Mouse (Mus musculus): ENCODE results near the gene Grm5.

The Grm5 gene

GRCm38 (mm10) chr7:87583868-87584267, at the start of gene Grm5:
Gene Grm5, plus strand, starts transcription at chr7:87584168.
- no peak for DNase-seq (ENCODE audit: low spot score)

- no peak for DNase-seq (ENCODE audit: low spot score)
These were observed 44.9 kb upstream of the Grm5 start for GRCm38 (mm10) chr7:87539031-87539430.

GRCm38 (mm10) chr7:87565300-87565699, 18.7 kb upstream of the Grm5 start:
- DNase-seq (ENCODE audit: low spot score) = no peak

- DNase-seq (ENCODE audit: low spot score) = no peak
These were observed 17.5 kb upstream of the Grm5 start for GRCm38 (mm10) chr7:87566476-87566875.

GRCm38 (mm10) chr7:87584281-87584701, 323 bp downstream of the Grm5 start:
- no peak for DNase-seq (ENCODE audit: low spot score)

- no peak for DNase-seq (ENCODE audit: low spot score)
These were observed 2.4 kb downstream of the Grm5 start for GRCm38 (mm10) chr7:87586271-87586937.

GRCm38 (mm10) chr7:87587976-87588375, 4.0 kb downstream of the Grm5 start:
- no peak for DNase-seq (ENCODE audit: low spot score)

GRCm38 (mm10) chr7:87626251-87626650, 42.3 kb downstream of the Grm5 start:
- no peak for DNase-seq (ENCODE audit: low spot score)

GRCm38 (mm10) chr7:87635530-87635929, 51.6 kb downstream of the Grm5 start:
- DNase-seq (ENCODE audit: low spot score) = no peak

- no peak for DNase-seq (ENCODE audit: low spot score)
These were observed 66.6 kb downstream of the Grm5 start for GRCm38 (mm10) chr7:87650610-87651009.

GRCm38 (mm10) chr7:87661794-87662193, 77.8 kb downstream of the Grm5 start:
- DNase-seq (ENCODE audit: low spot score) = no peak

- no peak for DNase-seq (ENCODE audit: low spot score)
These were observed 80.1 kb downstream of the Grm5 start for GRCm38 (mm10) chr7:87664041-87664440.

GRCm38 (mm10) chr7:87716393-87716792, 132.4 kb downstream of the Grm5 start:
- no peak for DNase-seq (ENCODE audit: low spot score)

GRCm38 (mm10) chr7:87718631-87719030, 134.7 kb downstream of the Grm5 start:
- DNase-seq (ENCODE audit: low spot score) = no peak

- no peak for DNase-seq (ENCODE audit: low spot score)
These were observed 150.5 kb downstream of the Grm5 start for GRCm38 (mm10) chr7:87734511-87734910.

GRCm38 (mm10) chr7:87761945-87762344, 178.0 kb downstream of the Grm5 start:
- no peak for DNase-seq (ENCODE audit: low spot score)

GRCm38 (mm10) chr7:87762376-87762775, 178.4 kb downstream of the Grm5 start:
- no peak for DNase-seq (ENCODE audit: low spot score)

GRCm38 (mm10) chr7:87787560-87787959, 203.6 kb downstream of the Grm5 start:
- no peak for DNase-seq (ENCODE audit: low spot score)

GRCm38 (mm10) chr7:87788963-87789362, 205.0 kb downstream of the Grm5 start:
- DNase-seq (ENCODE audit: low spot score) = no peak

- no peak for DNase-seq (ENCODE audit: low spot score)
These were observed 209.9 kb downstream of the Grm5 start for GRCm38 (mm10) chr7:87793896-87794295.

- no peak for DNase-seq (ENCODE audit: low spot score)
These were observed 240.9 kb downstream of the Grm5 start for GRCm38 (mm10) chr7:87824898-87825297.

GRCm38 (mm10) chr7:87834669-87835068, 250.7 kb downstream of the Grm5 start:
- DNase-seq (ENCODE audit: low spot score) = no peak

GRCm38 (mm10) chr7:87838579-87838978, 254.6 kb downstream of the Grm5 start:
- no peak for DNase-seq (ENCODE audit: low spot score)

GRCm38 (mm10) chr7:87843496-87843895, 259.5 kb downstream of the Grm5 start:
- DNase-seq (ENCODE audit: low spot score) = no peak

All from urinary bladder, postnatal 25 days (tissue).